Comparison of ENCODE assay signal across 11 mouse cellular contexts in the genomic region with DNA sequence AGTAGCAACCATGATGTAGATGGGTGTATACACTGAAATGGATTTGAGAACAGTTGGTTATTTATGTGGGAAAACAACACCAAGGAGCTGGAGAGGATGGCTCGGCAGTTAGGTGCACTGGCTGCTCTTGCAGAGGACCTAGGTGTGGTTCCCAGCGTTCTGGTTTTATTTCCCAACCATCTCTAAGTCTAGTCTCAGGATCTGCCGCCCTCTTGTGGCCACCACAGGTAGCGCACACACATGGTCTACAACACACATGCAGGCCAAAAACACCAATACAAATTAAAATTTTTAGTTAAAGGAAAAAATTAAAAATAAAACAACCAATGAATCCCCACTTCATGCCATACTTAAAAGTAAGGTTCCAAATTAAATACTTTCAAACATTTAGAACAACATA. TPM values are rescaled to one million over a fixed set of nuclear protein-coding genes. Genes with fewer than 3 reads are reported as not detected.
DNase-seq lines count a peak whose midpoint lies in the region; ATAC-seq lines count a peak whose summit lies in the region.
"Had no signal": no experiment of that assay in that cellular context is flagged by ENCODE, and none has a peak within 500 bp of the region (broad histone marks: within the 10 kb centered on the region; RNA-seq: fewer than 3 reads in every experiment).

No protein-coding gene starts in this region.

- H3K36me3 ChIP-seq in liver, embryonic 11.5 days (ENCODE audit: control insufficient read depth, insufficient read depth, low read length): 0 out of 2 replicates have a peak, but pooled peaks cover 2% of the 10 kb centered on the region
- no peaks in the 10 kb centered on the region for H3K36me3 ChIP-seq in splenic B cell, adult 2 months (ENCODE audit: control insufficient read depth, insufficient read depth, low read length, poor library complexity, severe bottlenecking)
- H3K36me3 ChIP-seq: embryonic facial prominence, embryonic 13.5 days had no signal

- peak; percentile 47 for DNase-seq in CD4-positive, CD25-positive, alpha-beta regulatory T cell, adult 2 months (ENCODE audit: low read depth, low spot score)
- peak; percentile 26 for DNase-seq in liver
- no peak for DNase-seq in liver, embryonic 11.5 days (ENCODE audit: low spot score)
- DNase-seq in T-cell, adult 2 months (ENCODE audit: low spot score): peak; percentile 11
- peak; percentile 27 for DNase-seq in splenic B cell, adult 2 months (ENCODE audit: low read depth, low spot score)
- no peak for DNase-seq in right cerebral cortex, postnatal 14 days
- DNase-seq in left cerebral cortex, adult 9 months (ENCODE audit: low spot score in 2 of 2): no peak
- DNase-seq: cerebellum, adult 8-10 months had no signal

- ATAC-seq in CD4-positive, CD25-positive, alpha-beta regulatory T cell, adult 4 months: no peak
- no peak for ATAC-seq in liver, embryonic 11.5 days (replicated peaks; ENCODE audit: low FRiP score)

- WGBS in liver, embryonic 11.5 days: 78% methylated on average over 4 of the region's 4 CpGs

- no peaks in the 10 kb centered on the region for H3K4me1 ChIP-seq in liver, embryonic 11.5 days (replicated peaks; ENCODE audit: control insufficient read depth, insufficient read depth, low read length)
- H3K4me1 ChIP-seq: embryonic facial prominence, embryonic 13.5 days; hindbrain, embryonic 13.5 days had no signal

- no peaks in the 10 kb centered on the region for H3K27me3 ChIP-seq in liver, embryonic 11.5 days (replicated peaks; ENCODE audit: control insufficient read depth, insufficient read depth, low read length)
- H3K27me3 ChIP-seq in splenic B cell, adult 2 months (ENCODE audit: control insufficient read depth, insufficient read depth, low read length, poor library complexity, severe bottlenecking): no peaks in the 10 kb centered on the region
- H3K27me3 ChIP-seq: embryonic facial prominence, embryonic 13.5 days; hindbrain, embryonic 13.5 days had no signal

- no peak overlapping the region for H3K4me2 ChIP-seq in liver, embryonic 11.5 days
- H3K4me2 ChIP-seq: embryonic facial prominence, embryonic 13.5 days; hindbrain, embryonic 13.5 days had no signal

- no peak overlapping the region for H3K9ac ChIP-seq in liver, embryonic 11.5 days (ENCODE audit: low read depth, low read length)
- H3K9ac ChIP-seq: embryonic facial prominence, embryonic 13.5 days; hindbrain, embryonic 13.5 days had no signal

- no peak overlapping the region for H3K4me3 ChIP-seq in liver, embryonic 11.5 days (ENCODE audit: low read depth, low read length)
- H3K4me3 ChIP-seq: embryonic facial prominence, embryonic 13.5 days; hindbrain, embryonic 13.5 days had no signal

- H3K27ac ChIP-seq in liver, embryonic 11.5 days (ENCODE audit: low read depth, low read length): no peak overlapping the region
- H3K27ac ChIP-seq: embryonic facial prominence, embryonic 13.5 days; hindbrain, embryonic 13.5 days had no signal

- H3K9me3 ChIP-seq in liver, embryonic 11.5 days (ENCODE audit: control insufficient read depth, low read length): peaks cover 6% of the 10 kb centered on the region; the same call in 1 of the 2 replicates

RNA-seq across cellular contexts. Expression of gene Fam8a1, which starts 27.0 kb away (rescaled TPM):
- polyA plus RNA-seq in CD4-positive, CD25-positive, alpha-beta regulatory T cell, adult 4 months (2017; shearing (Covaris generic)): 1 to 10 TPM; 8.5 to 9.0 TPM
- polyA plus RNA-seq in liver, embryonic 11.5 days (2014; fragmentation: Nextera tagmentation; extraction: Ambion mirVana): 5.0 and 5.6 TPM in 2 replicates

Comparison
In these comparisons a context has a peak if more than half of its experiments do, and no peak if none do; other contexts are left out.
1. DNase-seq: peak in CD4-positive, CD25-positive, alpha-beta regulatory T cell, adult 2 months (single experiment), liver (single experiment), T-cell, adult 2 months (single experiment) and splenic B cell, adult 2 months (single experiment); none in liver, embryonic 11.5 days (single experiment), right cerebral cortex, postnatal 14 days (single experiment) and left cerebral cortex, adult 9 months (0 of 2).